Mouse (Mus musculus) c-Kit-negative CD71-positive TER-119-positive erythroid progenitor cells, embryonic 14.5 days (primary cell): ENCODE measurements around the gene Cnr2.

Experiments
- DNase-seq: peaks from one replicate; pipeline ENCODE4 v3.0.0-alpha.2; 2013; ENCODE audit warnings: low read depth, low spot score

Cnr2 gene

DNA sequence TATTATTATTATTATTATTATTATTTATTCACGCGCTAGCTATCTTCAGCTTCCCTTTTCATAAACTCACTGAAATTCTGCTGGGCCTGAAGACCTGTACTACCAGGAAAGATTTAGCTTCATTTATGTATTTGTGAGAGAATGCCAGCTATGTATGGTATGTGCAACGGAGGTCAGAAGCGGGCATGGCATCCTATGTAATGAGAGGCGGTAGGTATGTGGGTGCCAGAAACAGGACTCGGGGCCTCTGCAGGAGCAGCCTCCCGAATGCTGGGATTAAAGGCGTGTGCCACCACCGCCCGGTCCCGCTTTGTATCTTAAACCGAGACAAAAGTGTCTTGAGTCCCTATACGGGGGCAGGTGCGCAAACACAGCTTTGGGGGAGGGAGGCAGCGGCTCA lies 67.8 kb downstream of the Cnr2 start:
- no peak for DNase-seq

DNA sequence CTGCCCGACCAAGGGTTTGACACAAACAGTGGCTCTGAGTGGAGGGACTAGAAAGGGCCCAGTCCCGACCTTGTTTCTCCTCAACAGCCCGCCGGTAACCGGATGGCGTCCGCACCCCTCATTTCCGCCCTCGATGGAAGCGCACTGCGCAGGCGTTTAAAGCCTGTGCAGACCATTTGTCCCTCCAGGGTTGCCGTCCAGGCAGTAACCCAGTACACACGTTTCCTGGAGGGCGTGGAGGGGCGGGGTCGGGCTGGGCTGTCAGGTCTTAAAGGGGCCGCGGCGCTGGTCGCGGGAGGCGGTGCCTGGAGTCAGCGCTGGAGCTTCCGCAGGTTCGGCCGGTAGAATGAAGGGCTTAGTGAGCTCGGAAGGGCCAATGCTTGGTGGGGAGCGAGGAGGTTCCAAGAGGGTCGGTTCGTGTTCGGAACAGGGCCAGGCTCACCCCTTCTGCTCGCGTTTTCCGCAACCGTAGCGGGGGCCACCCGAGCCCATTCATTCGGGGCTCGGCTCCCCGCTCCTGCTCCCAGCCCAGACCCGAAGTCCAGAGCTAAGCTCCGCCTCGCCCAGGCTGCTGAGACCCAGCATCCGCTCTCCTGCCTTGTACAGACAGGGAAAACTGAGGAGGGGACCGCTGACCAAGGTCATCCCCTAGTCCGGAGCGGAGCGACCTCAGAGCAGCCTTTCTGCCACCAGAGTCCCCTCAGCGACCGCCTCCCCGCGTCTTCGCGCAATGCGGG lies 68.4 kb downstream of the Cnr2 start, which contains the start of gene Gale:
Gene Gale, plus strand, starts transcription at position 271 of the 737 bp plus-strand sequence.
- DNase-seq: peak; percentile 95

DNA sequence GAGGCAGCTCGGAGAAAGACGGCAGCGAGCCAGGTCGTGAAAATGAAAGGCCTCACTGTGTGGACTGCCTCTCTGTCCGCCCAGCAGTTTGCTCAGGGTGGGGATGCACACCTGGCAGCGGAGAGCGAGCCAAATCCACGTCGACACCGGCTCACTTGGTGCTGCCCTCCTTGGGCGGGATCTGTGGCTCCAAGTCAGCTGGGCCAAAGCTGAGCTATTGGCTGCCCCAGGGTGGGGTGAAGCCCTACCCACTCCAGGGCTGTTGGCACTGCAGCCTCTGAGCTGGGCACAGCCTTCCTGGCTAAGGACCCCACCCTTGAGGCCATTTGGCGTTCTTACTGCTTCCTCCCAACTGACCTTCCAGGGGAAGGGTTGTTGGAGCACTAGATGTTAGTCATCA lies 69.2 kb downstream of the Cnr2 start:
- no peak for DNase-seq

DNA sequence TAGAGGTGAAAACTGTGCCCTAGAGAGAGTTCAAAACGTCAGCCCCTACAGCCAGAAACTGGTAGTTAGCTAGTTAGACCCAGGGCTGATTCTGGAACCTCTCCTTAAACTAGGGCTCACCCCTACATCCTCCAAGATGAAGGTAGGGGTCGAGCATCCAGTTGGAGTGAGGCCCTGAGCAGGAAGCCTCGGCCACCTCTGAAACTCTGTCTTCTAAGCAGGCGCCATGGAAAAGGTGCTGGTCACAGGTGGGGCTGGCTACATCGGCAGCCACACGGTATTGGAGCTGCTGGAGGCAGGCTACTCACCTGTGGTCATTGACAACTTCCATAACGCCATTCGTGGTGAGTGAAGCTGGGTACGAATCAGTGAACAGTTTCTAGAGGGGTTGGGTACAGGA lies 69.9 kb downstream of the Cnr2 start:
- DNase-seq: no peak

DNA sequence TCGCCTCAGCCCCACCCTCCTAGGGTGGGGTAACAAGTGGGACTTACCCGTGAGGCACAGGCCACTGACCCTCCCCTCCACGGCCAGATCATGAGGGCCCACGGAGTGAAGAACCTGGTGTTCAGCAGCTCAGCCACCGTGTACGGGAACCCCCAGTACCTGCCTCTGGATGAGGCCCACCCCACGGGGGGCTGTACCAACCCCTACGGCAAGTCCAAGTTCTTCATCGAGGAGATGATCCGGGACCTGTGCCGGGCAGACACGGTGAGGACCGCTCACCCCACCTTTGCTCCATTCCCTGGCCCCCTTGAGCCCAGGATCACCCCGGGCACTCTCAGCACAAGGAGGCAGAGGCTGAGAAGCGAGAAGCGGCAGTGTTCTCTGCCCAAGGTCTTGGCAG lies 71.1 kb downstream of the Cnr2 start:
- DNase-seq: no peak

DNA sequence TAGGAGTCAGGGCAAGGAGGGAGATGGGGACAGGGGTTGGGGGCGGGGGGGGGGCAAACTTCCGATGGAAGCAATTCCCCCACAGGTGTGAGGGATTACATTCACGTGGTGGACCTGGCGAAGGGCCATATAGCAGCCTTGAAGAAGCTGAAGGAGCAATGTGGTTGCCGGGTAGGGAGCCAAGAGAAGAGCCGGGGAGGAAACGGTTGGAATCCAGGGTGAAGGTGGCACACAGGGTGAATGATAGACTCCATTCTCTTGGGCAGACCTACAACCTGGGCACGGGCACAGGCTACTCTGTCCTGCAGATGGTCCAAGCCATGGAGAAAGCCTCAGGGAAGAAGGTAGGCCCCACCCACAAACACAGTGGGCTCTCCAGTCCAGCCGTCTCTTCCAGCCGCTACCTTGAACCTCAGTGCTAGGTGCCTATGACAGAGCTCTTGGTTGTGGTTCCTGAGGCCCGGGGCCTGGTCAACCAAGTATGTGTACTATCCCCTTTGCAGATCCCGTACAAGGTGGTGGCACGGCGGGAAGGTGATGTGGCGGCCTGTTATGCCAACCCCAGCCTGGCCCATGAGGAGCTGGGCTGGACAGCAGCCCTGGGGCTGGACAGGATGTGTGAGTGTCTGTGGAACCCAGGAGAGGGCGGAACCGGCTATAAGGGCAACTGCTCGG lies 72.0 kb downstream of the Cnr2 start:
- no peak for DNase-seq

DNA sequence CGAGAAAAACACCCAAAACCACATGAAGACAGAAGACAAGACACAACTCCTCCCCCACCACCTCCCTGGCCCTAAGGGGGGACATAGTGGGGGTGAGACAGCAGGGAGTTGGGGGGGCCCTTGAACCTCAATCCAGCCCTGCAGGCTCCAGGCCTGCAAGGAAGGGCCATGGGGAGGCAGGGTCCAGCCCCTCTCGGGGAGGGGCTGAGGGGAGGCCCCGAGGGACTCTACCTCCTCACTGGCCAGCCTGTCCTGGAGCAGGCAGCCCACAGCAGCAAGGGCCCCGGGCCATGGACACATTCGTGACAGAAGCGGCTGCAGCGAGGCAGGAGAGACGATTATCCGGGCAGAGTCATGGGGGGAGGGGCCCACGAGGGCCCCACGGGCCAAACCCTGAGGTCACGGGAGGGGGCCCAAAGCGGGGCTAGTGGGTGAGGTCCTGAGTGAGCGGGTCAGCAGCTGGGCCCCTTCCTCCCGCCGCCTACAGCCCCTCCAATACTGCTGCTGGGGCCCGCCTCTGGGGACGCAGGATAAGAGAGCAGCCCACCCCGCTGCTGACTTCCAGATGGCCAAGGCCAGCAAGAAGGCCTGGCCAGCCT lies 73.2 kb downstream of the Cnr2 start:
- DNase-seq: no peak

DNA sequence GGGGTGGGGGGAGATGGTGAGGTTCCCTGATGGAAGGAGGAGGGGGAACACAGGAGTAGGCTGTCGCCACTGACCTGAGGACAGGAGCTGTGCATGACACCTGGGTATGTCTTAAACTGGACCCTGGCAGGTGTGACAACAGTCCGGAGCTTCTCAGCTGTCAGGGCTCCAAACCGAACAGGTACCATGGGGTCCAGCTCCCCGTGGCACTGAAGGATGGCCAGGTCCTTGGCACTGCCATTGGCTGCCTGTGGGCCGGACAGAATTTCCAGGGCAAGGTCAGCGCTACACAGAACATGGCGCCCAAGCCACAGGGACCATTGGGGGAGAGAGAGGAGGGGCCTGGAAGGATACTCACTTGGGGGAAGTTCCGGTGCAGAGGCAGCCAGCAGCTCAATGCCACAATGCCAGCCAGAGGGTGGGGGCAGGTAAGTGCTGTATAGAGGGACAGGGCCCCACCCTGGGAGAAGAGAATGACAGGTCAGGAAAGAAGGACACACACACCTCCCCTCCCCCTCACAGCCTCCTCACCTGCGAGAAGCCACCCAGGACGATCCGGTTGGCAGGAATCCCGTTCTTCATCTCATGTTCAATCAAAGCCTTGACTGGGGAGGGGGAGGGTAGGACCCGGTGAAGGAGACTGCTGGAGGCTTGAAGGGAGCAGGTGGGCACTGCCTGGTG lies 74.0 kb downstream of the Cnr2 start:
- no peak for DNase-seq
